Mouse (Mus musculus): ENCODE measurements around the gene Eps8l3. TPM values are rescaled to one million over a fixed set of nuclear protein-coding genes. Genes with fewer than 3 reads are reported as not detected.

The Eps8l3 gene
- polyA plus RNA-seq, 1 experiment from 2014 or later, result 0.13 TPM

DNA sequence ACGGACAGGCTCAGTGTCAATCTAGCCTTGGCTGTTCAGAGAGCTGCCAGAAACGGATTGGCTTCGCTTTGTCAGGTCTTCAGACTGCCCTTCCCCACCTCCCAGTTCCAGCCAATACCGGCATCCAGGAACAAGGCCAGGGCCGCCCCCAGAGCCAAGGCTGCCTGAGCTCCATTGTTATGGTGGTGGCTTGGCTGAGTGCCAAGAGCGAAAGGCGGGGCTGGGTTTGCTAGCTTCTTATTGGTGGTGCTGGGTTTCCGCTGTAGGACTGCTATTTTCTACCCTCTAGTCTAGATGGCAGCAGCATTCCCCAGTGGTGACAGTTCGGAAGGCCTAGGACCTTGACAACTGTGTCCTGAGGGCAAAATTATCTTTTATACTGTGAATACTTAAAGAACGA, 54.6 kb downstream of the Eps8l3 start, which contains the start of gene Gstm7:
Gene Gstm7, minus strand, starts transcription at position 148 of the 400 bp plus-strand sequence.
- ATAC-seq (replicated peaks; ENCODE audit: low FRiP score, low read depth), result peak; percentile 97
- H3K9ac ChIP-seq (ENCODE audit: low read depth, low read length), result no peak within 1 kb of the TSS
- H3K36me3 ChIP-seq (ENCODE audit: insufficient read depth, low read length), result no peaks in the 10 kb centered on the region
- H3K27me3 ChIP-seq (ENCODE audit: insufficient read depth, low read length), result no peaks in the 10 kb centered on the region
- 9% methylated on average over 10 of the region's 10 CpGs for WGBS
- peak within 1 kb of the TSS; percentile 36 for H3K4me2 ChIP-seq (ENCODE audit: low read length)
- DNase-seq (ENCODE audit: low spot score), result peak; percentile 96
- TF ChIP-seq CTCF (IDR thresholded peaks at IDR 0.05; ENCODE audit: low read depth), result peak; percentile 51; the same call in 1 of the 2 replicates
- H3K4me1 ChIP-seq (replicated peaks; ENCODE audit: insufficient read depth, low read length), result no peaks in the 10 kb centered on the region
- no peak within 1 kb of the TSS for H3K27ac ChIP-seq
- no peaks in the 10 kb centered on the region for H3K9me3 ChIP-seq (replicated peaks; ENCODE audit: low read length)
- H3K4me3 ChIP-seq (replicated peaks; ENCODE audit: low read depth, low read length), result peak within 1 kb of the TSS; percentile 15; the same call in 1 of the 2 replicates

DNA sequence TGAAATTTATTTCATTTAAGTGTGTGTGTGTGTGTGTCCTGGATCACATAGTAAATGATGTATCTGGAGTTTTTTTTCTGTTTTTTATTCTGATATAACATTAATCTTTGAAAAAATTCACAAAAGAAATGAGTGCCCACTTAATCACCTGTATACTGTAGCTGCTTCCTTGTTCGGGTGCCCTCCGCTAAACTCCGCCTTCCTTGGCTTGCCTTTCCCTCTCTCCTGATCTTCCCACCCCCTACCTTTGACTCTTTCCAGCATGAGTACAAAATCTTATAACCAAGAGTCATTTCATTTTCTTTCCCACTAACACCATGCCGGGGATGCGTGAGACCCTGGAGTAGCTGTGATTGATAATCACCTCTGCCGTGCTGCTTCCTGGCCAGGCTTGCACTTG, 55.1 kb downstream of the Eps8l3 start:
- no peak for TF ChIP-seq CTCF (IDR thresholded peaks at IDR 0.05; ENCODE audit: low read depth)
- Histone ChIP-seq H3K4me2 (ENCODE audit: low read length) (no peak overlapping the region), H3K36me3 (ENCODE audit: insufficient read depth, low read length) (no peaks in the 10 kb centered on the region), H3K27me3 (ENCODE audit: insufficient read depth, low read length) (no peaks in the 10 kb centered on the region), H3K9me3 (replicated peaks; ENCODE audit: low read length) (no peaks in the 10 kb centered on the region), H3K27ac (no peak overlapping the region), H3K4me3 (replicated peaks; ENCODE audit: low read depth, low read length) (no peak overlapping the region), H3K4me1 (replicated peaks; ENCODE audit: insufficient read depth, low read length) (no peaks in the 10 kb centered on the region), H3K9ac (ENCODE audit: low read depth, low read length) (no peak overlapping the region)
- DNase-seq (ENCODE audit: low spot score) (no peak), ATAC-seq (replicated peaks; ENCODE audit: low FRiP score, low read depth) (no peak)
- 71% methylated on average over 6 of the region's 6 CpGs for WGBS

DNA sequence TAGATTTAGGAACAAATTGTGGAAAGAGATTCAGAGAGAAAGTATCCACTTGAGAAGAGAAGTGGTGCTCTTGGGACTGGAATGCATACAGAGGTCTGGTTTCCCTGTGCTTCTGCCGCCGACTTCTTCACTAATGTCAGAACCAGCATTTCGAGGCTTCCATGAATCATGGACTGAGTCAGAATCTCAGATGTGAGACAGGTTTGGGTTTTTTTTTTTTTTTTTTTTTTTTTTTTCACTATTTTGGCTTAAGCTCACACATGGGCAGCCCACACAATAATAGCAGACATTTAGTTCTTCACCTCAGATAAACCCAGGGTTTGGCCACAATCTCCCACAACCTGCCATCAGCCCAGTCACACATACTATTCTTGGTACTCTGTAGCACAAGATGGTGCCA, 58.2 kb downstream of the Eps8l3 start:
- no peak for DNase-seq (ENCODE audit: low spot score)

DNA sequence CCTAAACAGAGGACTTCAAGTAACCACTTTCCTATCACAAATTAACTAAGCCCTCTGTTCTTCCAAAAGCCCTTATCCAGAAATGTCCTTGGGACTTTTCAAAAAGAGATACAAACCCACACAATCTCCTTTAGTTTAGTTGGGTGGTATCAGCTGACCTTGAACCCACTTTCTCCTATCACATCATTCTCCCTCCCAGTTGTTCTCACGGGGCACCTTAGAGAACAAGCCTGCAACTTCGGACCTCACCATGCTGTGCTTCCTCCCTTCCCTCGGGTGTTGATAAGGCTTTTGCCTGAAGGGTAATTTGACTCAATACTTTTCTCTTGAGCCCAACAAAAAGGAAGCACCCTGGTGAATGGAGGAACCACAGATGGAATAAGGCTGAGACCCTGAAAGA, 58.9 kb downstream of the Eps8l3 start:
- ATAC-seq (replicated peaks; ENCODE audit: low FRiP score, low read depth) (no peak), DNase-seq (ENCODE audit: low spot score) (no peak)
- no peaks in the 10 kb centered on the region for H3K9me3 ChIP-seq (replicated peaks; ENCODE audit: low read length)
- H3K4me3 ChIP-seq (replicated peaks; ENCODE audit: low read depth, low read length), result no peak overlapping the region
- H3K27me3 ChIP-seq (ENCODE audit: insufficient read depth, low read length), result no peaks in the 10 kb centered on the region
- TF ChIP-seq CTCF (IDR thresholded peaks at IDR 0.05; ENCODE audit: low read depth), result no peak
- 0 out of 2 replicates have a peak, but pooled peaks cover 3% of the 10 kb centered on the region for H3K4me1 ChIP-seq (replicated peaks; ENCODE audit: insufficient read depth, low read length)
- no peak overlapping the region for H3K27ac ChIP-seq
- no peak overlapping the region for H3K9ac ChIP-seq (ENCODE audit: low read depth, low read length)
- no peaks in the 10 kb centered on the region for H3K36me3 ChIP-seq (ENCODE audit: insufficient read depth, low read length)
- WGBS, result 69% methylated on average over 3 of the region's 3 CpGs
- H3K4me2 ChIP-seq (ENCODE audit: low read length), result no peak overlapping the region

More for the DNA sequence above, 58.2 kb downstream of the Eps8l3 start:
- no peak overlapping the region for H3K4me2 ChIP-seq (ENCODE audit: low read length)
- WGBS, result 85% methylated on average over 3 of the region's 3 CpGs
- no peak overlapping the region for H3K9ac ChIP-seq (ENCODE audit: low read depth, low read length)
- H3K36me3 ChIP-seq (ENCODE audit: insufficient read depth, low read length), result no peaks in the 10 kb centered on the region
- no peaks in the 10 kb centered on the region for H3K9me3 ChIP-seq (replicated peaks; ENCODE audit: low read length)
- no peak overlapping the region for H3K4me3 ChIP-seq (replicated peaks; ENCODE audit: low read depth, low read length)
- H3K4me1 ChIP-seq (replicated peaks; ENCODE audit: insufficient read depth, low read length), result 0 out of 2 replicates have a peak, but pooled peaks cover 3% of the 10 kb centered on the region
- no peak overlapping the region for H3K27ac ChIP-seq
- no peaks in the 10 kb centered on the region for H3K27me3 ChIP-seq (ENCODE audit: insufficient read depth, low read length)
- no peak for ATAC-seq (replicated peaks; ENCODE audit: low FRiP score, low read depth)
- TF ChIP-seq CTCF (IDR thresholded peaks at IDR 0.05; ENCODE audit: low read depth), result no peak

DNA sequence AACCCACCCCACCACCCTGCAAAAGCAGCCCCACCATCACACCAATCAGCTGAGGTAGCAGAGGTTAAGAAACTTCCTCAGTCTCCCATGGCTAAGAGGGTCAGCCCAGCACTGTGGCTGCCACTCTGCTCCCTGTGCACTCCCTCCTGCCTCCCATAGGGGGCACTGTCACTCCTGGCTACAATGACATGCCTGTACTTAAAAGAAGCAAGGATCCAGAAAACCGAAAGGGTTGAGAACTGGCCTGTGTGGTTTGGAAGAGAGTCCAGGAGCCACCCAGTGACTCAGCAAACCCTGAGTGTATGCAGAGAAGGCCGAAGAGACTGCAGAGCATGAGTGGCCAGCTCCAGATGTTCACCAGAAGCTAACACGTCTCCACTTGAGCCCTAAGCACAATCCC, 62.4 kb downstream of the Eps8l3 start:
- H3K27ac ChIP-seq, result no peak overlapping the region
- H3K9me3 ChIP-seq (replicated peaks; ENCODE audit: low read length), result no peaks in the 10 kb centered on the region
- DNase-seq (ENCODE audit: low spot score), result peak; percentile 69
- H3K4me2 ChIP-seq (ENCODE audit: low read length), result no peak overlapping the region
- H3K9ac ChIP-seq (ENCODE audit: low read depth, low read length), result no peak overlapping the region
- ATAC-seq (replicated peaks; ENCODE audit: low FRiP score, low read depth), result peak; percentile 67
- 0 out of 2 replicates have a peak, but pooled peaks cover 8% of the 10 kb centered on the region for H3K4me1 ChIP-seq (replicated peaks; ENCODE audit: insufficient read depth, low read length)
- H3K27me3 ChIP-seq (ENCODE audit: insufficient read depth, low read length), result no peaks in the 10 kb centered on the region
- H3K36me3 ChIP-seq (ENCODE audit: insufficient read depth, low read length), result no peaks in the 10 kb centered on the region
- WGBS, result 47% methylated on average over 3 of the region's 3 CpGs
- peak; percentile 83 for TF ChIP-seq CTCF (IDR thresholded peaks at IDR 0.05; ENCODE audit: low read depth)
- no peak overlapping the region for H3K4me3 ChIP-seq (replicated peaks; ENCODE audit: low read depth, low read length)

DNA sequence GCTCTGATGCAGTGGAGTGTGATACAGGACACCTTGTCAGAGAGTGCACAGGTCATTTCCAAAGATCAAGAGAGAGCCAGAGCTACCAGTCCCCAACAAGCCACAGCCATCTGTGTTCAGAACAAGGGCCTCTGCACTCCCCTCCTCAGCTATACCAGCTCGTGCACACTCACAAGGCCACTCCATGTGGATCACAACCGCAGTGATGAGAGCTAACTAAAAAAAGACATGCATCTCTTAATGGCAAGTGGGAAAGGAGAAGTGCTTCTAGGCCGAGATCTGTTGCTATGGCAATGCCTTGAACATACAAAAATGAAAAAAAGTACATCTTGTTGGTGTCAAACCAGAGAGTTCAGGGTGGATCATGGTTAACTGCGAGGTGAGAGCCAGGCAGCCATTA, 62.8 kb downstream of the Eps8l3 start:
- no peaks in the 10 kb centered on the region for H3K9me3 ChIP-seq (replicated peaks; ENCODE audit: low read length)
- no peak for TF ChIP-seq CTCF (IDR thresholded peaks at IDR 0.05; ENCODE audit: low read depth)
- no peaks in the 10 kb centered on the region for H3K27me3 ChIP-seq (ENCODE audit: insufficient read depth, low read length)
- WGBS, result 84% methylated on average over 4 of the region's 4 CpGs
- no peak overlapping the region for H3K4me2 ChIP-seq (ENCODE audit: low read length)
- H3K4me1 ChIP-seq (replicated peaks; ENCODE audit: insufficient read depth, low read length), result 0 out of 2 replicates have a peak, but pooled peaks cover 8% of the 10 kb centered on the region
- H3K27ac ChIP-seq, result no peak overlapping the region
- ATAC-seq (replicated peaks; ENCODE audit: low FRiP score, low read depth) (no peak), DNase-seq (ENCODE audit: low spot score) (no peak)
- no peak overlapping the region for H3K4me3 ChIP-seq (replicated peaks; ENCODE audit: low read depth, low read length)
- H3K36me3 ChIP-seq (ENCODE audit: insufficient read depth, low read length), result no peaks in the 10 kb centered on the region
- no peak overlapping the region for H3K9ac ChIP-seq (ENCODE audit: low read depth, low read length)

DNA sequence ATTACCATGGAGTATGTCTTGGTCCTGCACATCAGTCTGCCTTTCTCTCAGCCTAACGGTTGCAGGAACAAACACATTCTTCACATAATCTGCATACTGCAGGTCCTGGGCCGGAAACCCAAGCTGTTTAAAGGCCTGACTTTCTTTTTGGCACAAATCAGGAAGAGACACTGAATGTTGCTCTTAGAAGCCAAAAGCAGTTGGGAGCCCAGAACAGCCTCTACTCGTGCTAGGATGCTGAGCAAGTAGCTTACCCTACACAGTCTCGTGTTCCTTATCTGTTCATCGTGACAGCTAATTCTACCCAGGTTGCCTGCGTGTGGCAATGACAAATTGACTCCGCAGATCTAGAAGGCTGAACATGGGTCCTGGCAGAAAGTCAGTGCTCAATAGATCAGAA, 63.5 kb downstream of the Eps8l3 start:
- H3K27me3 ChIP-seq (ENCODE audit: insufficient read depth, low read length), result no peaks in the 10 kb centered on the region
- 70% methylated on average over 7 of the region's 7 CpGs for WGBS

More for the DNA sequence above, 63.5 kb downstream of the Eps8l3 start:
- no peak for ATAC-seq (replicated peaks; ENCODE audit: low FRiP score, low read depth)
- Histone ChIP-seq H3K9me3 (replicated peaks; ENCODE audit: low read length) (no peaks in the 10 kb centered on the region), H3K4me3 (replicated peaks; ENCODE audit: low read depth, low read length) (no peak overlapping the region), H3K36me3 (ENCODE audit: insufficient read depth, low read length) (no peaks in the 10 kb centered on the region), H3K27ac (no peak overlapping the region), H3K4me1 (replicated peaks; ENCODE audit: insufficient read depth, low read length) (0 out of 2 replicates have a peak, but pooled peaks cover 8% of the 10 kb centered on the region), H3K4me2 (ENCODE audit: low read length) (no peak overlapping the region), H3K9ac (ENCODE audit: low read depth, low read length) (no peak overlapping the region)
- no peak for TF ChIP-seq CTCF (IDR thresholded peaks at IDR 0.05; ENCODE audit: low read depth)
- DNase-seq (ENCODE audit: low spot score), result peak; percentile 45

All from kidney, postnatal 0 days (tissue).